Mouse (Mus musculus) small intestine, adult 2 months (tissue): ENCODE data around the gene Atxn7l2.

ENCODE experiments used
- CTCF ChIP-seq: fragments of 200-500 bp; IDR thresholded peaks from 2 replicates; pipeline ENCODE4 v1.5.1; 2012; ENCODE audit warnings: low read depth, mild to moderate bottlenecking, control low read depth, inconsistent platforms, low read length, moderate library complexity, mixed read lengths; ENCODE audit not compliant: insufficient replicate concordance, insufficient read length; ENCODE audit errors: extremely low read depth
- POLR2A ChIP-seq: fragments of 200-500 bp; IDR thresholded peaks from 2 replicates; pipeline ENCODE4 v1.6.1; 2012; ENCODE audit warnings: low read depth, mild to moderate bottlenecking, control low read depth, inconsistent platforms, low read length, moderate library complexity

GRCm38 (mm10) chr3:108178756-108179715 lies 31.7 kb downstream of the Atxn7l2 start:
- TF ChIP-seq CTCF (peak; percentile 15; the same call in 1 of the 2 replicates), POLR2A (no peak)
